Mouse (Mus musculus): ENCODE results near the gene Tnnc1. TPM values are rescaled to one million over a fixed set of nuclear protein-coding genes. Genes with fewer than 3 reads are reported as not detected.

The Tnnc1 gene
- 1,000 to 10,000 TPM; 4,706 to 5,436 TPM for total RNA-seq (2021)

DNA sequence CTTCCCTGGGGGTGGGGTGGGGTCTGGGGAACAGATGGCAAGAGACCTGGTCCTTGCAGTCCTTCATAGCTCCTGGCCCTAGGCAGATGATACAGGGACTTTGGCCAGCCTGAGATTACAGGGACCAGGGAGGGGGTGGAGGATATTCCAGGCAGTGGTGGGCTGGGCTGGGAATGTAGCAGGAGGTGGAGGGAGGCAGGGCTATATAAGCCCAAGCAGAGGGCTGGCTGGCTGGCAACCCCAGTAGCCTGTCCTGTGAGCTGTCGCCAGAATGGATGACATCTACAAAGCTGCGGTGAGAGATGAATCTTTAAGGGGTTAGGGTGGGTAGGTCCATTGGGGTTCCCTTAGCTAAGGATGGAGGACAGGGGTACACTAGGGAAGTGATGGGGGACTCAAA is at the start of gene Tnnc1:
Gene Tnnc1, plus strand, starts transcription at position 229 of the 400 bp plus-strand sequence.
- intact Hi-C loops (cut with DNase I) = loop anchor here (2.0 kb wide), 1 partner anchor 43 kb away; the partner anchor contains the start of genes Bap1 and Phf7
- peak in 1 of 2 experiments; percentile 55 for DNase-seq

DNA sequence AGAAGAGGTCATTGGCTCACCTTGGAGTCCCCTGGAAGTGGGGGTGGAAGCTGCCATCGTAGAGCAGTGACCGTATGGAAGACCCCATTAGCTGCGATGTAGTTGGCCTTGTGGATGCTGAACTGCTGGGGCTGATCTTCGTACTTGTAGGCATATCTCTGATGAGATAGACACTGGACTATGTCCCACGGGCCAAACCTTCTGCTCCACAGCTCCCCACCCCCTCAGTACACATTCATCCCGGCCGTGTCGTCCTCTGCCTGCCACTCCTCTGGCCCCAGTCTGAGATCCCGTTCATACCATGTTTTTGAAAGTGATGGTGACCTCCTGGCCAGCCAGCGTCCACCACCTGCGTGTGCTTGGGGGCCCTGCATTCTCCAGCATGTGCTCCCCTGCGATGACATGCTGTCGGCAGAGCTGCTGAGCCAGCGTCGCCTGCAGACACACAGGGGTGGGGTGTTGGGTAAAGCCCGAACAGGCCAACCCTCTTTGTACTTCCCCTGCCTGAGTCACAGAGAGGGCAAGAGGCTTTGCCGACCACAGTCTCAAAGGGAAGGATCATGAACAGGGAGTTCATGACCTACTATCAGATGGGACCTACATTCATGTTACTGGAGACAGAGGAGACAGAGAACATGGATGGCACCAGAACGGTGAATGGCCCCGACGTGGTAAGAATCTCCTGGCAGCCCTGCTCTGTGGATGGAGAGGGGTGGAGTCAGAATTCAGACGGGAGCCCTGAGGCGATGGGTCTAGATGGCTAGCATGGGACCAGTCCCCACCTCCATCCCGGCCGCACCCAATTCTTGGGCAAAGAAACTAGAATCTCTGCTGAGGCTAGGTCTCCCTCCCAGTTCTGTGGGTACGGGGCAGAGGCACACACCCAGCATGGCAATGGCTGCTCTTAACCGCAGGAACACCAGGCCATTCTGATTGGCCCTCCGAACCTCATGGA is 47.6 kb upstream of the Tnnc1 start:
- DNase-seq = no peak
- intact Hi-C loops (cut with DNase I) = no loop called here

DNA sequence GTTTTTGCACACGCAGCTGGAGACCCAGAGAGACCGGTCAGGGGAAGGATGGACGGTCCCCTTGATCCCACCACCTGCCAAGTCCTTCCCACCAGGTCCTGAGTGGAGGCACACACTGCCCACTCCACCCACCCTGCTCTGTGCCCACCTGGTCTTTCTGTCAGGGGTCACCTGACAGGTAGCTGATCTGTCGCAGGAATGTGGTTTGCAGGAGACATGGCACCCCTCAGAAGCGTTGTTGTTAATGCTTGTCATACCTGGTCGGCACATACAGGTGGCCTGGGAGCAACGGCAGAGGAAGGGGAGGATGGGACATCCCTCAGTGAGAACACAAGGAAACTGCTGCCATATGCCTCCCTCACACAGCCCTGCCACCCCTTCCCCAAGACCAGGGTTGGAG is 46.9 kb upstream of the Tnnc1 start:
- intact Hi-C loops (cut with DNase I) = no loop called here
- DNase-seq = no peak

DNA sequence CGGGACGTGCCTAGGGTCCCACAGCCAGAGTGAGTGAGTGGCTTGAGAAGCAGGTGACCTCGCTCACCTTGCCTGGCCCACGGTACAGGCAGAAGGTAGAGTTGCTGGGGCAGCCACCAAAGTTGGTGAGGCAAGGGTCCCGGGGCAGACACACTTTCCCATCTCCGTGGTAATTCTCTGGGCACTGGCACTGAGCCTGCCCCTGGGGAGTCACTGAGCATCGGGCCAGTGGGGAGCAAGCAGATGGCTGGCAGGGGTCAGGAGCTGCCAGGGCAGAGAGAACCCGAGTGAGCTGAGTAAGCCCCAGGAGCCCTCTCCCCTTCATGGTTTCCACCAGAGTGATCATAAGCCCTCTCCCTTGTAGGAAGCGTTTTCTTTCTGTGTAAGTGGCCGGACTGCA is 46.5 kb upstream of the Tnnc1 start:
- no peak for DNase-seq
- intact Hi-C loops (cut with DNase I) = no loop called here

DNA sequence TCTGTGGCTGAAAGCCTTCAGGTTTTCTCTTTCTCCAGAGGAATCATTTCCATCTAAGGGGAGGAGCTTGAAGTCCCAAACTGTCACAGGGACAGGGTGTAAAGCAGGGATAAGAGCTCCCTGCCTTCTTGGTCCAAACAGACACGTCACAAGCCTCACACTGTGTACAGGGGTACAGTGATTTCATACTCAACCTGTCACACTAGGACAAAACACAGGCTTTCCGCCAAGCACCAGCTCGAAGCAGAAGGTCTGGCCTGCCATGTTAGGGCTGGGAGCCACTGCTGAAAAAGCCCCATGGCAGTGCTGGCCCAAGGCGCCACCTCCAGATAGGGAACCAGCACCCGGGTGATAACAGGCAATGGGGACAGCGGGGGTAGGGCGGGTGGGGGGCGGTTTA is 44.0 kb upstream of the Tnnc1 start:
- intact Hi-C loops (cut with DNase I) = no loop called here
- no peak for DNase-seq

DNA sequence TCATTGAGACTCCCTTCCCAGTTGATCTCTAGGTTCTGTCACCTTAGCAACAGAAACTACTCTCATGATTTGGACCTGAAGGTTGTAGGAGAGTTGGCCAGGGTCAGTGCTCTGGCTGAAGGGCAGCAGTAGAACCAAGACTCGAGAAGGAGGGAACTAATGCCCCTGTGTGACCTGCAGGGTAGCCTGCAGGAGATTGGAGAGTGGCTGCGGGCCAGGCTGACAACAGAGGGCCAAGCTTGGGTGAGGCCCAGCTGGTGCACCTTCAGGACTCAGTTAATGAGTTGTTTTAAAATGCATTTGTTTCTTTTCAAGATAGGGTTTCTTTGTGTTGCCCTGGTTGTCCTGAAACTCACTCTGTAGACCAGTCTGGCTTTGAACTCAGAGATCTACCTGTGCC is 43.1 kb upstream of the Tnnc1 start:
- no peak for DNase-seq
- intact Hi-C loops (cut with DNase I) = no loop called here

DNA sequence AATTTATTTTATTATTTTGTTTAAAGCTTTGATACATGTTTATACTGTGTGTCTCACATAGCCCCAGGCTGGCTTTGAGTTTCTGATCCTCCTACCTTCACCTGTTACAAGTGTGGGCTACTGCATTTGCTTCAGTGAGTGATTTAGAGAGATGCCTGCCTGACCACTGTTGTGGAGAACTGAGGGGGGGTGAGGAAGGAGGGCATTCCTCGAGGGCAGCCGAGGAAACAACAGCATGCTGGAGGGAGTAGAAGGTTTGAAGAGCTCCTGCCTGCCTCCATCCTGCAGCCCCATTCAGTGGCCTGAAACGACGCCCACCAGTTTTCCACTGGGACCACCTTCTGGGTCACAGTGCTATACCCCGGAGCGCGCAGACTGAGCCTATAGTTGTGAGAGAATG is 42.7 kb upstream of the Tnnc1 start:
- intact Hi-C loops (cut with DNase I) = no loop called here
- DNase-seq = no peak

DNA sequence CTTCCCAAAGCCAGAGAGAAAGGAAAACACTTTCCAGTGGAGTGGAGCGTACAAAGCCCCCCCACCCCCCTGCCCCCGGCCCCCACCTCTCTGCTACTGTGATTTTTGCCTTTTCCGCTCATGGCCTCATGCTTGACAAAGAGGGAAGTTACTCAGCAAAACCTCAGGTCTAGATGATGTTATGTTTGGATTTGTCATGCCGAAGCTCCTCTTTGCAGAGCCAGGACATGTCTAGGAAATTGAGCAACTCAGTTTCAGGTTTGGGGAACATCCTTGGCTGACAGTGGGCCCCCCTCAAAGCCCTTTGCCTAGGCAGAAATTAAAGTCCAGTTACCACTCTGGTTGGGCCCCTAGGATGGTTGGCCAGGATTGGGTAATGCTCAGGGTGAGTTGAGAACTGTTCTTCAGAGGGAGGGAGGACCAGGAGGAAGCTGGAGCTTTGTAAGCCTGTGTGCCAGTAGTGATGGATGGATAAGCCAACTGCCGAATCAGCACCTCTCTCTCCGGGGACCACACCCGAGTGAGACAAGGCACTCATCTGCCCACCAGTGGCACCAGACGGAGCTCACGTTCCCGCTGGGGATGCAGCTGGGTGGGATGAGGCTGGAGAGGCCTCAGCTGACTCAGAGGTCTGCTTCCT is 42.0 kb upstream of the Tnnc1 start:
- intact Hi-C loops (cut with DNase I) = no loop called here
- peak in 1 of 2 experiments; percentile 43 for DNase-seq

DNA sequence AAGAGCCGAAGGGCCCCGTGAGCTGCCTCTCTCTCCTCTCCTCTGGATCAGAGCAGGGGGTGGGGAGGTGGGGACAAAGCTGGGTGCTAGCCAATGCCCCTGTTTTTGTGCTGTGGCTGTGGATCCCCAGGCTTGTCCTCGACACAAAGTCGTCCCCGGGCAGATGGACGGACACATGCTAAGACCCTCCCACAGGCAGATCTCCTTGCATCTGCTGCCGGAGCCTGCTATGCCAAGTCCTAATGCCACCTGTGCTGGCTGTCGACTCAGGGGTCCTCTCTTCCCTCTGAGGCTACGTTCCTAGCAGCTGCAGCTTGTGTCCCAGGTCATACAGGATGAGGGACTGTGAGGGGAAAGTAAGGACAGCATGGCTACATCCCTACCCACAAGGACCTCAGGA is 41.3 kb upstream of the Tnnc1 start:
- DNase-seq = no peak
- intact Hi-C loops (cut with DNase I) = no loop called here

DNA sequence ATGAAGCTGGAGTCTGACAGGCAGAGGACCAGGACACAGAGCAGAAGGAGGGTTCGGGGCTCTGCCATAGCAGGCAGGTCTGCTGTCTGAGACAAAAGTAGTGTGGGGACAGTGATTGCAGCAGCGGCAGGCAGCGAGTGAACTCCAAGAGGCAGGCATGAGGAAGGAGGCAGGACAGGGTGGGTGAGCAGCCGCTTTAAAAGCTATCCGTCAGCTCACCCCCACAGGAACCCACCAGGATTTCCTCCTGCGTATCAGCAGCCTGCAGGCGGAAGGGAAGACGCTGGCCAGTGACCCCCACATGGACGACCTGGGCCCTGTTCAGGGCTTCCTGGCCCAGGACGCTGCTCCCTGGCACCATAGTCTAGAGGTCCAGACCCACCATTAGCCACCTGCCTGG is 39.7 kb upstream of the Tnnc1 start, which contains the start of gene Stab1:
Gene Stab1, minus strand, starts transcription at position 217 of the 400 bp plus-strand sequence.
- peak; percentile 65 to 69 for DNase-seq
- intact Hi-C loops (cut with DNase I) = no loop called here

DNA sequence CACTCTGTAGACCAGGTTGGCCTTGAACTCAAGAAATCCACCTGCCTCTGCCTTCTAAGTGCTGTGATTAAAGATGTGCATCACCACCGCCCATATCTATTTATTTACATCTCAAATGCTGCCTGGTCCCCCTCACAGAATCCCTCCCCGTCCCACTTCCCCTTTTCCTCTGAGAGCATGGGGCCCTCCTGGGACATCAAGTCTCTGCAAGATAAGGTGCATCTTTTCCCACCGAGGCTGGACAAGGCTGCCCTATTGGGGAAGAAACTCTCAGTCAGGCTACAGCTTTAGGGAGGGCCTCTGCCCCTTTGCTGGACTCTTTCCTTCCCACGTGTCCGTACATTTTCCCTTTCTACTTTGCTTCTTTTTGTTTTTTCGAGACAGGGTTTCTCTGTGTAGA is 38.6 kb upstream of the Tnnc1 start:
- intact Hi-C loops (cut with DNase I) = no loop called here
- DNase-seq = no peak

DNA sequence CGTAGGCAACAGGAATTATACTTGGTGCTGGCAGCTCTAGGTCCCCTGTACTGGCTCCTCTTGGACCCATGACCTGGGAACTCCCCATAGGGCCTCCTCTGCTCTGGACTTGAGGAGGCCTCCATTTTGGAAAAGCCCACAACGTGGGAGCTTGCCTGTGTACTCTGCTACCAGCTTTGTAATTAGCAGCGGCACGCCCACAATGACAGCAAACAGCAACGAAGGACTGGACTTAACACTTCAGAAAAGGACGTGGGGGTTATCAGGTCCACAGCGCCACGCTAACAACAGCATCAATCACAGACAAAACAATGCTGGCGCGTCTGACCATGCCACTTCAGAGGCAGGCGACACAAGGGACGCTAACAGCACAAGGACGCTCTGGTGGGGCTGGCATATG is 37.1 kb upstream of the Tnnc1 start:
- intact Hi-C loops (cut with DNase I) = no loop called here
- no peak for DNase-seq

DNA sequence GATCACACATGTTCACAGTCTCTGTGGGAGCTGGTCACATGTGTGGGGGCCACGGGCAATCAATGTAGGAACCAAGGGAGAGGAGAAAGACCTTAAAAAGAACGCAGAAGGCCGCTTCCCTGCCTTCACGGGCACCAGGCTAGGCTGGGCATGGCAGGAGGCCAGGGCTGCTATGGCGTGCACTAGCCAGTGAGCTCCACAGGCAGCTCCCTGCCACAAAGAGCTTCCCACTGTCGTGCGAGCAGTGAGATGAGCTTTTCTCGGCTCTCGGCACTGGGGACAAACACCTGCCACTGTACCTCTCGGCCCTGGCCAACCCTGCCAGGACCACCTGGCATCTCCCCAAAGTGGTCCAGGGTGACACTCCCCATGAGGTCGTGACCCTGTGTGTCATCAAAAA is 36.7 kb upstream of the Tnnc1 start:
- intact Hi-C loops (cut with DNase I) = no loop called here
- DNase-seq = no peak

DNA sequence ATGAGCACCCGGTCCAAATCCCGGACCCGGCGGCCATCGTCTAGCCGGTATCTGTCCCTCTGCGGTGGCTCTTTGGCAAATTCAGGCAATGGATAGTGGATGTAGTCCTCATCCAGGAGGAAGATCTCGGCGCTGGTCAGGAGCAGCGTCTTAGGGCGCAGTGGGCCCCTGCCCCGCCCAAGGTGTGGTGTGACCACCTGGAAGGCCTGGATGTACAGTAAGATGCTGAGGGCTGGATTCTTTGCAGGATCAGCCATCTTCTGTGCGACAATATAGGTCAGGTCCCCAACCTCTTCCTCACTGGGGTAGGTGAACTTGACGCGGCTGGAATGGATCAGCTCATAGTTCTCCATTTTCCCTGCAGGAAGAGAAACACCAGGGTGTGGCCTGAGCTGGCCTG is 36.3 kb upstream of the Tnnc1 start:
- intact Hi-C loops (cut with DNase I) = no loop called here
- no peak for DNase-seq

DNA sequence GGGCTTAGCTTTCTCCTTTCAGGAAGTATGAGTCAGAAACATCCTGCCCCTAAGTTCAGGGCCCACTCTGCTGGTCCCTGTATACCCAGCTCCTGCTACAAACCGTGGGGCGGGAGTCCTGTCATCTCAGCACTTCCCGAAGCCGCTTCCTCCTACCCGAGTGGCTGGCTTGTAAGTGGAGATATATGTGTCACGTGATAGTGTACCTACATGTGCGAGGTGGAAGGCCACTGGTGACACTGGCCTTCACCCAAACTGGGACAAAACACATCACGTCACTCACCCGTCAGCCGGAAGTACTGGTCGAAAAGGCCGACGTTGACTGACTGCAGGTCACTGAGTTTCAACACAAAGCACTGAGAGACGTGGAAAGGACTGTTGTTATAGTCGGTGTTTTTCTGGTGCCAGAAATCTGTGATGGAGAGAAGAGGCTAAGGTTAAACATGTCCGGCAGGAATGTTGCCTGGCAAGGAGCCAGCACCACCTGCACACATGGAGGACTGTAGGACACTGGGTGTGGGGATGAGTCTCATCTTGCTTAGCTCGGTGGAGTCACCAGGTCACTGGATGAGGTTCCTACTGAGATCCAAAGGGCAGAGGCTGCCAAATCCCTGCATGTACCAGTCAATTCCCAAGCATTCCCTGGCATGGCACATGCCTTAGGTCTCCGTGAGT is 35.2 kb upstream of the Tnnc1 start:
- intact Hi-C loops (cut with DNase I) = no loop called here
- no peak for DNase-seq

DNA sequence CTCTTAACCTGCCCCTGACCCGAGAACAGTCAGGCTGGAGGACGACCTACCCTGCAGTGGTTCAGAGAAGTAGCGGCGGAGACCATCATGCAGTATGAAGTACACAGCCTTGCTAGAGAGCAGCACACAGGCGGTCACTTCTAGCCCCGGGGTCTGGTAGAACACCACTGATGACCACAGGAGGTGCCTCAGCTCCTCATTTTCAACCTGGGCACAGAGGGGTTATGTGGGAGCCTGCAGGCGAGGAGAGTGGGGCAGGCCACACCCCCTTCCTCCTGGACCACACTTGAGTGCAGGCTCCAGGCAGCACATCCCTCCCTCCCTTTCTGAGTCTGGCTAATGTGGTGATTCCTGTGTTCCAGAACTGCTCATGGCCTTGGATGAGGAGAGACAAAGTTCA is 34.6 kb upstream of the Tnnc1 start:
- intact Hi-C loops (cut with DNase I) = no loop called here
- no peak for DNase-seq

DNA sequence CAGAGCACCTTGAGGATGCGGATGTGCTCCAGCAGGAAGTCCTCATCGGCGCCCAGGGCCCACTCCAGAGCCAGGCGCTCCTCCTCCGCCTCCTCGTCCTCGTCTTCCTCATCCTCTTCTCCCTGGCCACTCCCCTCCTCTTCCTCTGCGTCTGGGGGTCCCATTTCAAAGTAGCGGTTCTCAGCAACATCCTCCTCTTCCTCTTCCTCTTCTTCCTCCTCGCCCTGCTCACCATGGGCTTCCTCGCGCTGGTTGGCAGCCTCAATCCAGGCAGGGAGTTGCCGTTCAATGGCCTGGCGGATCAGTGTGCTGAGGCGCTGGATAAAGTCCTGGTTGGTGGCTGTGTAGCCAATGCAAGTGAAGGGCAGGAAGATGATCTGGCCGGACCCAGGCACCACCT is 30.8 kb upstream of the Tnnc1 start:
- intact Hi-C loops (cut with DNase I) = no loop called here

DNA sequence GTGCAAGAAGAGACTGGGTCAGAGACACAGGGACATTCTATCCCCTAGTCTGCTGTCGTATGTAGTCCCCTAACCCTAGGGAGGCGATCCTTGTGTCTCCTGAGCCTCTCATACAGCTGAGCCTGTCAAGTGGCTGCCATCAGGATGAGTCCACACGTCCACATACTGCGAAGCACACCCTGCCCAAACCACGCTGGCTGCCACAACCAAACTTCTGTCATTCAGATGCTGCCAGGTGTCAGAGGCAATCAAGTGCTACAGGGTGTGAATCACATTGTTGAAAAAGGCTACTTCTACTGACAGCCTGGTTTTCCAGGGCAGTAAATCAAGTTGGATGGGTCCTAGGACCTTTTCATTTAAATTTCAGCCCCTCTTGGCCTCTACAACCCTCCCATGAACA is 30.4 kb upstream of the Tnnc1 start:
- intact Hi-C loops (cut with DNase I) = no loop called here
- no peak for DNase-seq

More for the DNA sequence above, 30.8 kb upstream of the Tnnc1 start:
- no peak for DNase-seq

DNA sequence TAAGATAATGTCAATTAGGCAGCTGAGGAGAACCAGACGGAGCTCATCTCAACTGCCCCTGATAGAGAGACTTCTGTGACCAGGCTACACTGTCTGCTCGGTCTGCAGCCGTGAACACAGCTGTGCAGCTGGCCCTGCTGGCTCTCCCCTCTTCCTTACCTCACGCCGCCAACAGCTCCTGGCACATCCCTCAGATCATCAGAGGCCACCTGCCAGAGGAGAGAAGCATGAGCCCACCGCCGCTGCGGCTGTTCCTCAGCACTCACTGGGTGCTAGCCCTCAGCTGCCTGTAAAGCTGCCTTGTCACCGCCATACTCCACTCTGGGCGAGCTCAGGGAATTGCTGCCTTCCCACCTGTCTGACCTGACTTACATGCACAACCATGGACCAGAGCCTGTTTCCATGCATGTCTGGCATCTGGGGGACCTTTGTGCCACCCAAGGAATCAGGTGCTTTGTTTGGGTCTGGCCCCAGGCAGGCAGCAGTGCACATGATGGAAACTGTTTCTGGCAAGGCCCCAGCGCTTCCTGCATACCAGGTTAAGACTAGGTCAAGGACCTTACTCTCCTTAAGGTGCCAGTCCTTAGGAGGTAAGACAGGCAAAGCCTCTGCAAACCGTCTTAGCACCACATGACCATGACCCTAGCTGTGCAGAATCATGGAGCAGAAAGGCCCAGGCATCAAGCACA is 28.3 kb upstream of the Tnnc1 start:
- intact Hi-C loops (cut with DNase I) = no loop called here
- no peak for DNase-seq

DNA sequence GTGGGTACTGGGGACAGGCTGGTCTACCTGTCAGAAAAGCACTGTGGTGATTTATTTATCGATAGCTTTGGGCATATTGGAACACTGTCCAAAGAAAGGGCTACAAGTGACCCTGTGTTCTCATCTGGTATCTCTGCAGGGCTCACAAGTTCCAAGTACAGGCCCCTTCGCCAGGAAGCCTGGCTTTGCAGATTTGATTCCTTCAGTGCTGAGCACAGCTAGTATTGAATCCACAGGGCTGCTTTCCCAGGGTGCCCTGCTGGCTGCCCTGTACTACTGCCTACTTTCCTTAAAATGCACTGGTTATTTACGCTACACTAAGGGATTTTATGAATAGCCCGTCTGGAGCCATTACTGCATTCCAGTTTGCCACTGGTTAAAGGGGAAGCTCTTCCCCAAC is 26.6 kb upstream of the Tnnc1 start:
- DNase-seq = no peak
- intact Hi-C loops (cut with DNase I) = no loop called here

DNA sequence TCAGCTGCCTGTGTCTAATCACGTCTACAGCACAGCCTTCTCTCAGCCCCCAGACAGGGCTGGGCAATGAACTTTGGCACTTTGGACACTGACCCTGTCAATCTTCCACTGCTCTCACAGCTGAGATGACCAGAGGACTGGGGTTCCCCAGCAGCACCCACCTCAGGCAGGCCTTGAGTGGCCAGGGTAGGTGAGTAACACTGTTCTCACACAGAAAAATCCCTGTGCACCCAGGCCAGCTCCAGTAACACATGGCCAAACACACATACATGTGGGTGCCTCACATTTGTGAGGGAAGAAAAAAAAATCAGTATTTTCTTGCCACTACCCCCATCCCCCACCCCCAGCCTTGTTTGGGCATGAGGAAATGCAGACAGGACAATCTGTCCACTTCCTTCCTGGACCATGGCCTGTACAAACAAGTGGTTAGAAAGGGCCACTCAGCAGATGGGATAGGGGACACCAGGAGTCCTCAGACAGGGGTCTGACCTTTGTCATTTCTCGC is 25.3 kb upstream of the Tnnc1 start:
- intact Hi-C loops (cut with DNase I) = no loop called here

More for the DNA sequence above, 25.3 kb upstream of the Tnnc1 start:
- no peak for DNase-seq
